Mouse (Mus musculus) E14TG2a.4 (cell line): ENCODE data around the gene Tsc2.
A peak's percentile ranks its signal among the peaks of the same experiment; 100 is the strongest.

Source experiments
- H3K27me3 ChIP-seq: 2 replicates; pipeline ENCODE4 v1.6.1; 2014; ENCODE audit warnings: low read length, control low read depth; ENCODE audit not compliant: insufficient read depth
- H3K36me3 ChIP-seq: 2 replicates; pipeline ENCODE4 v1.6.1; 2014; ENCODE audit warnings: low read length, control low read depth; ENCODE audit not compliant: insufficient read depth
- H3K4me1 ChIP-seq: replicated peaks from 2 replicates; pipeline ENCODE4 v1.6.1; 2014; ENCODE audit warnings: low read depth, low read length, control low read depth
- H3K4me3 ChIP-seq: replicated peaks from 2 replicates; pipeline ENCODE4 v1.5.1; 2014; ENCODE audit warnings: mild to moderate bottlenecking, low read length
- H3K9me3 ChIP-seq: 2 replicates; pipeline ENCODE4 v1.6.1; 2014; ENCODE audit warnings: low read length, control low read depth
- CTCF ChIP-seq: conservative IDR thresholded peaks from 2 replicates; pipeline ENCODE4 v1.5.1; 2014; ENCODE audit warnings: low read length
- NANOG ChIP-seq: IDR thresholded peaks from 2 replicates; pipeline ENCODE4 v1.6.1; 2014; ENCODE audit warnings: borderline replicate concordance, low read length, mixed read lengths
- POU5F1 ChIP-seq: IDR thresholded peaks from 2 replicates; pipeline ENCODE4 v1.6.1; 2014; ENCODE audit warnings: low read length, borderline replicate concordance

Gene Tsc2

GRCm38 (mm10) chr17:24650766-24651165, 18.3 kb upstream of the Tsc2 start:
- Histone ChIP-seq H3K4me3 (peak overlapping the region; percentile 90), H3K36me3 (no peaks in the 10 kb centered on the region), H3K4me1 (peaks cover 54% of the 10 kb centered on the region), H3K9me3 (no peaks in the 10 kb centered on the region), H3K27me3 (peaks cover 54% of the 10 kb centered on the region)
- TF ChIP-seq CTCF (no peak), NANOG (no peak), POU5F1 (no peak)

GRCm38 (mm10) chr17:24650070-24650616, 17.7 kb upstream of the Tsc2 start, which contains the start of gene Slc9a3r2:
Gene Slc9a3r2, minus strand, starts transcription at chr17:24650327.
- Histone ChIP-seq H3K9me3 (no peaks in the 10 kb centered on the region), H3K36me3 (no peaks in the 10 kb centered on the region), H3K27me3 (peaks cover 53% of the 10 kb centered on the region), H3K4me3 (peak within 1 kb of the TSS; percentile 90), H3K4me1 (peaks cover 60% of the 10 kb centered on the region)
- TF ChIP-seq POU5F1 (no peak), NANOG (no peak), CTCF (no peak)

GRCm38 (mm10) chr17:24649581-24650069, 17.2 kb upstream of the Tsc2 start:
- no peak for TF ChIP-seq NANOG
- no peak for TF ChIP-seq CTCF
- no peak for TF ChIP-seq POU5F1
- Histone ChIP-seq H3K9me3 (no peaks in the 10 kb centered on the region), H3K27me3 (peaks cover 50% of the 10 kb centered on the region), H3K4me3 (peak overlapping the region; percentile 90), H3K4me1 (peaks cover 65% of the 10 kb centered on the region), H3K36me3 (no peaks in the 10 kb centered on the region)

GRCm38 (mm10) chr17:24648731-24649377, 16.4 kb upstream of the Tsc2 start:
- Histone ChIP-seq H3K27me3 (peaks cover 50% of the 10 kb centered on the region), H3K4me1 (peaks cover 65% of the 10 kb centered on the region), H3K36me3 (no peaks in the 10 kb centered on the region), H3K9me3 (no peaks in the 10 kb centered on the region), H3K4me3 (no peak overlapping the region)
- no peak for TF ChIP-seq POU5F1
- no peak for TF ChIP-seq NANOG
- TF ChIP-seq CTCF: no peak

DNA sequence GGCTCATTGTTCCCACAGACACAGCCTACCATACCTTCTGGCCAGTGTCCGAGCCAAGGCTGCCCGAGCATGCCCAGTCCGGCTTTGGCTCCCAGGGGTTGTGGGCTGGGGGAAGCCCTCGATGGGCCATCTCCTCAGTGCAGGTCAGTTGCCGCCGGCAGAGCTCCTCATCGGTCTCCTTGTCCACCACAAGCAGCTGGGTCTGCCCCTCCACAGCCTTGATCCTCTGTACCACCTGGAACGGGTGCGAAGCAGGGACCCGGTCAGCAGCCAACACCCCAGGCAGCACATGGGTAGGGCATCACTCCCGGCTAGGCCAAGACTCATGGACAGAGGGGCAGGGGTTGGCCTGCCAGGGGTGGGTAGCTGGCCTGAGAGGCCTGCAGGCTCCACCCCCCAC, 15.1 kb upstream of the Tsc2 start:
- TF ChIP-seq POU5F1 (no peak), NANOG (no peak), CTCF (no peak)
- Histone ChIP-seq H3K9me3 (no peaks in the 10 kb centered on the region), H3K36me3 (peaks cover 7% of the 10 kb centered on the region), H3K4me1 (peaks cover 76% of the 10 kb centered on the region), H3K27me3 (peaks cover 42% of the 10 kb centered on the region), H3K4me3 (peak overlapping the region; percentile 0)

DNA sequence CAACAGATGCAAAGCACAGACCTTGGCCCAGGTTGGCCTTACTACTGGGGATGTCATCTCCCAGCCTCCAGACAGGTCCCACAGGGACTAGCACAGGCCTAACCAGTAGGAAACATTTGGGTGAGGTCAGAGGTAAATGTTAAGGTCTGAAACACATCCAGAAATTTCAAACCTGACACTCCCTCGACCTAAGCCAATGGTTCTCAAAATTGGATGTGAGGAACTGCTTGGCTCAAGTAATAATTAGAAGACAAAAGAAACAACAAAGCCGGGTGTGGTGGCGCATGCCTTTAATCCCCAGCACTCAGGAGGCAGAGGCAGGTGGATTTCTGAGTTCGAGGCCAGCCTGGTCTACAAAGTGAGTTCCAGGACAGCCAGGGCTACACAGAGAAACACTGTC, 14.0 kb upstream of the Tsc2 start:
- Histone ChIP-seq H3K27me3 (peaks cover 31% of the 10 kb centered on the region), H3K36me3 (peaks cover 17% of the 10 kb centered on the region), H3K9me3 (no peaks in the 10 kb centered on the region), H3K4me3 (no peak overlapping the region), H3K4me1 (peaks cover 87% of the 10 kb centered on the region)
- TF ChIP-seq NANOG (no peak), POU5F1 (no peak), CTCF (no peak)

DNA sequence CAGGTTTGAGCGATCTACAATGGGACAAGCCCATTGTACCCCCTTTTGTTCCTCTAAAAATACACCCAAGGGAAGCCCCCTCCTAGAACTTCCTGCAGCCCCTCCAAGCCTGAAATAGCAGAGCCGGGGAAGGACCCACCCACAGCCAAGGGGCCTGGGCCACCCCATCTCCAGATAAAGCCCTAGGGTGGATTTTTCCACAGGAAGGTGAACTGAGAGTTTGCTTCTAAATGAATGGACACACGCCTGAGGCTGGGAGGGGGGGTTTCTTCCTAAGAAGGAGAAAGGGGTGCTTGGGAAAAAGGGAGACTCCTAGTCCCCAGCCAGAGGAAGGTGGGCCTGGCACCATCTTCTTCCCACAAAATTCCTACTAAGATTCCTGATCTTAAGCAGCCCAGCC, 13.5 kb upstream of the Tsc2 start:
- Histone ChIP-seq H3K9me3 (no peaks in the 10 kb centered on the region), H3K27me3 (peaks cover 27% of the 10 kb centered on the region), H3K4me3 (no peak overlapping the region; the same call in 1 of the 2 replicates), H3K4me1 (peaks cover 89% of the 10 kb centered on the region), H3K36me3 (peaks cover 17% of the 10 kb centered on the region)
- TF ChIP-seq CTCF (no peak), NANOG (no peak), POU5F1 (no peak)

DNA sequence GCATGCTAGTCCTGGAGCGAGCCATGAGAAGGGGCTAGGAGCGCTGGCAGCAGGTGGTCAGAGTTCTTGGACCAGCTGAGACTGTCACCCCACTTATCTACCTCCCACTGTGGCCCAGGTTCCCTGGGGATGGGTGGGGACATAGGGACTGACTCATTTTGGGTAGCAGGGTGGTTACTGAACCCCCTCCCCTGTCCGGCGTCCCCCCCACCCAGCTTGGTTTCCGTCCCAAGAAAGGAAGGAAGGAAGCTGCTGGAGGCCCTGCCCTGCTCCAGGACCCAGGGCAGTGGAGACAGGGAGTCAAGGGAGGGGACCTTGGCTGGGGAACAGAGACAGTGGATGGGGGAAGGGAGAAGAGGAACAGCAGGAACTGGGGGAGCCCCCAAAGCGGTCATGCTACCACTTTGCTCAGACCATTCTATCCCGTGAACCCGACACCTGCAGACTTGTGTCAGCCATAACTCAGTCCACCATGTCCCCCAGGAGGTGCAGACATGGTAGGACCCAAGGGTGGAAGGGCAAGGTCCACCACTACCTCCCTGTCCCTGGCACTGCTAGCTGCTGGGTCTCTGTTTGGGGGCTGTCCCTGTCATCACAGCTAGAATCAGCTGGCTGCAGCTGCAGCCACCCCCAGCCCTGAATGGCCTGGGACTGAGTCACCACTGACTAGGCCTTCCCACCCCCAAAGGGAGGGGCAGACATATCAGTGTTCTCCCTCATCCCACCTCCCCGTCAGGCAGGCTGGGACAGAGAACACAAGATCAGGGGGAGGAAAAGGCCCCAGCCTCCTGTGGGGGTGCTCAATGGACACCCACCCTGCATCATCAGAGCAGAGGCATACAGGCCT, 12.7 kb upstream of the Tsc2 start:
- H3K4me1 ChIP-seq: peaks cover 88% of the 10 kb centered on the region
- H3K9me3 ChIP-seq: no peaks in the 10 kb centered on the region
- TF ChIP-seq POU5F1 (no peak), NANOG (no peak), CTCF (no peak)
- peak overlapping the region; percentile 41 for H3K4me3 ChIP-seq
- H3K36me3 ChIP-seq: peaks cover 18% of the 10 kb centered on the region
- H3K27me3 ChIP-seq: peaks cover 20% of the 10 kb centered on the region
